Mouse (Mus musculus) liver, embryonic 11.5 days (tissue): ENCODE data around the gene Ddx5. TPM values are rescaled to one million over a fixed set of nuclear protein-coding genes. Genes with fewer than 3 reads are reported as not detected.
"Not testable (repeated sequence)": the region's sequence is repeated elsewhere in the genome, so short reads cannot be mapped to it uniquely, and the experiment has no call there.

Experiments used
- ATAC-seq: fragments of 200-750 bp; cut with Nextera tagmentation; replicated peaks from 2 replicates; pipeline ENCODE4 v1.8.0; 2017; ENCODE audit warnings: moderate number of reproducible peaks, mild to moderate bottlenecking, moderate TSS enrichment, moderate library complexity; ENCODE audit not compliant: low FRiP score
- DNase-seq: peaks from one replicate; pipeline ENCODE4 v3.0.0-alpha.2; 2017; ENCODE audit warnings: low spot score
- H3K27ac ChIP-seq: fragments of 300-500 bp; sonication (generic); 2 replicates; pipeline ENCODE4 v1.5.1; 2014; ENCODE audit warnings: mild to moderate bottlenecking, low read depth, low read length, control low read depth
- H3K27me3 ChIP-seq: fragments of 300-500 bp; sonication (generic); replicated peaks from 2 replicates; pipeline ENCODE4 v1.6.1; 2014; ENCODE audit warnings: low read length, mixed read lengths; ENCODE audit not compliant: control insufficient read depth, insufficient read depth
- H3K36me3 ChIP-seq: fragments of 300-500 bp; sonication (generic); 2 replicates; pipeline ENCODE4 v1.6.1; 2014; ENCODE audit warnings: mild to moderate bottlenecking, low read length, moderate library complexity, mixed read lengths; ENCODE audit not compliant: control insufficient read depth, insufficient read depth
- H3K4me1 ChIP-seq: fragments of 300-500 bp; sonication (generic); replicated peaks from 2 replicates; pipeline ENCODE4 v1.6.1; 2014; ENCODE audit warnings: low read length, mixed read lengths; ENCODE audit not compliant: control insufficient read depth, insufficient read depth
- H3K4me2 ChIP-seq: fragments of 300-500 bp; sonication (generic); 2 replicates; pipeline ENCODE4 v1.6.1; 2014; ENCODE audit warnings: mild to moderate bottlenecking, control low read depth, moderate library complexity
- H3K4me3 ChIP-seq: fragments of 300-500 bp; sonication (generic); 2 replicates; pipeline ENCODE4 v1.5.1; 2014; ENCODE audit warnings: low read depth, low read length, control low read depth
- H3K9ac ChIP-seq: fragments of 300-500 bp; sonication (generic); 2 replicates; pipeline ENCODE4 v1.6.1; 2014; ENCODE audit warnings: low read depth, low read length, control low read depth
- H3K9me3 ChIP-seq: fragments of 300-500 bp; sonication (generic); 2 replicates; pipeline ENCODE4 v1.6.1; 2016; ENCODE audit warnings: low read length, inconsistent platforms, mixed read lengths; ENCODE audit not compliant: control insufficient read depth
- WGBS: fragments of 180-500 bp; shearing (Covaris S2); extraction: QIAGEN DNeasy Blood & Tissue Kit; methylation state at CpG from one replicate; pipeline ENCODE4 v1.1.7; 2014; 5-methylcytosine and 5-hydroxymethylcytosine counted together
- polyA plus RNA-seq: library from polyadenylated mRNA; unstranded; fragments of >200 nt; fragmentation: Nextera tagmentation; extraction: Ambion mirVana; gene quantifications from 2 replicates; pipeline ENCODE4 v1.2.1, GENCODE M21; 2014

Gene Ddx5
- polyA plus RNA-seq, 1 experiment from 2014 or later: 288 TPM

- ATAC-seq (no peak), DNase-seq (no peak)
These were observed 23.6 kb upstream of the Ddx5 start for GRCm38 (mm10) chr11:106812410-106813136.

DNA sequence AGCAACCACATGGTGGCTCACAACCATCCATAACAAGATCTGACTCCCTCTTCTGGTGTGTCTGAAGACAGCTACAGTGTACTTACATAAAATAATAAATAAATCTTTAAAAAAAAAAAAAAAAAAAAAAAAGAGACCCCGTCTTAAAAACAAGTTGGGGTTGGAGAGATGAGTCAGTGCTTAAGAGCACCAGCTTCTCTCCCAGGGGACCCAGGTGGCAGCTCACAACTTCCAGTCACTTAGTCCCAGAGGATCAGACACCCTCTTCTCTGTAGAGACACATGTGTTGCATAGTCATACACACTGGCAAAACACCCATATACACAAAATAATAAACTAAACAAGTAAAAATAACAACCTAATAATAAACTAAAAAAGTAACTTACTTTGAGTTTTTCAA, 18.5 kb upstream of the Ddx5 start:
- 90% methylated on average over 1 of the region's 1 CpGs for WGBS
- not testable (repeated sequence) for H3K4me2 ChIP-seq, ATAC-seq, H3K9me3 ChIP-seq, H3K9ac ChIP-seq, H3K27ac ChIP-seq, H3K27me3 ChIP-seq, H3K4me1 ChIP-seq, H3K4me3 ChIP-seq, DNase-seq
- peaks cover 32% of the 10 kb centered on the region for H3K36me3 ChIP-seq

More at GRCm38 (mm10) chr11:106812410-106813136, 23.6 kb upstream of the Ddx5 start:
- Histone ChIP-seq H3K9me3 (no peaks in the 10 kb centered on the region), H3K9ac (no peak overlapping the region), H3K27ac (no peak overlapping the region; the same call in 1 of the 2 replicates), H3K4me1 (0 out of 2 replicates have a peak, but pooled peaks cover 2% of the 10 kb centered on the region), H3K27me3 (no peaks in the 10 kb centered on the region), H3K4me2 (no peak overlapping the region), H3K4me3 (no peak overlapping the region), H3K36me3 (peaks cover 59% of the 10 kb centered on the region)
- WGBS: 81% methylated on average over 7 of the region's 7 CpGs

DNA sequence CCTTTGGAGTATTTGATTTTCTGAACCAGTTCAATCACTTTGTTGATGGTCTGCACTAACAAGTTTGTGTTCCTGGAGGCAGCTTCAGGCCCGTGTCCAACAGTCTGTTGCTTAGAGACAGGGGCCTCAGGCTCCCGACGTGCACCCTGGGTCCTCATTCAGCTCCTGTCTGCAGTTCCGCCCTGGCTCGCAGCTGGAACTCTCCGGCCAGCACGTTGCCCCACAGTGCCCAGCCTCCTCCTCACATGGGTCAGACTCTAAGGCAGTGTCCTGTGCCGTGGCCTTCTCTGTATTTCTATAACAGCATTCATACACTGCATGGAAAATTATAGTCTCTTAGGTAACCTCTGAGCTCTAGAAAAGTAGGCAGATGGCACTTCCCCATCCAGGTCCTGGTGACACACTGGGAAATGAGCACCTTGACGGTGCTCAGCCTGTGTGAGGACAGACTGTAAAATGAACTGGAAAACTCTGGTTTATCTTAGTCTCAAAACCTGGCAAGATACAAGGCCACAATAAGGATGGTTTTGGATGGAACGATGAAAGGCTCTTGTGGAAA, 13.2 kb upstream of the Ddx5 start:
- Histone ChIP-seq H3K9ac (no peak overlapping the region), H3K4me1 (no peaks in the 10 kb centered on the region), H3K27me3 (no peaks in the 10 kb centered on the region), H3K27ac (no peak overlapping the region), H3K4me2 (no peak overlapping the region), H3K36me3 (peaks cover 42% of the 10 kb centered on the region), H3K4me3 (no peak overlapping the region), H3K9me3 (no peaks in the 10 kb centered on the region)
- WGBS: 91% methylated on average over 10 of the region's 10 CpGs
- DNase-seq: no peak
- no peak for ATAC-seq

- WGBS: 44% methylated on average over 9 of the region's 9 CpGs
- no peaks in the 10 kb centered on the region for H3K9me3 ChIP-seq
- peaks cover 7% of the 10 kb centered on the region; the same call in 1 of the 2 replicates for H3K4me1 ChIP-seq
- no peak overlapping the region for H3K4me3 ChIP-seq
- peaks cover 42% of the 10 kb centered on the region for H3K36me3 ChIP-seq
- no peaks in the 10 kb centered on the region for H3K27me3 ChIP-seq
- H3K9ac ChIP-seq: no peak overlapping the region
- H3K4me2 ChIP-seq: no peak overlapping the region; the same call in 1 of the 2 replicates
- DNase-seq (no peak), ATAC-seq (no peak)
- H3K27ac ChIP-seq: peak overlapping the region; percentile 43; the same call in 1 of the 2 replicates
These were observed 6.7 kb upstream of the Ddx5 start for GRCm38 (mm10) chr11:106795679-106796078.

- Histone ChIP-seq H3K9ac (no peak overlapping the region), H3K4me3 (no peak overlapping the region), H3K27ac (no peak overlapping the region), H3K36me3 (peaks cover 31% of the 10 kb centered on the region), H3K9me3 (no peaks in the 10 kb centered on the region), H3K4me2 (no peak overlapping the region), H3K4me1 (peaks cover 11% of the 10 kb centered on the region), H3K27me3 (no peaks in the 10 kb centered on the region)
- ATAC-seq: no peak
- no peak for DNase-seq
- 78% methylated on average over 4 of the region's 4 CpGs for WGBS
These were observed 4.9 kb upstream of the Ddx5 start for GRCm38 (mm10) chr11:106793846-106794245.

DNA sequence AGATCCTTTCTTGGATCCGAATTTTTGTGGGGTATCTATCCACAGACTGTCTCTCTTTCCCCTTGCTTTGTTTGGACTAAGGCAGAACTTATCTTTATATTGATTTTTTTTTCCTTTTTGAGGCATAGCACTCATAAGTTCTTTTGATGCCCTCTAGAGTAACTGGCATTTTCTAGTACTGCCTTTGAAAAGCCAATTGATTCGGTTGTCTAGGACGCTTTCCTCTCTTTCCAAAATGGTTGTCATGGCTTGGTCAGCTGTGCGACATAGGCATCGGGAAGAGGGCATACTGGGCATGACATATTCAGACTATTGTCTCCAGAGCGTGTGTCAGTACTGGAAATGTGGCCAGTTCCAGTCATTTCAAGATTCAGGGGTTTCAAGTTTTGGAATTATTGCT, 664 bp upstream of the Ddx5 start:
- H3K36me3 ChIP-seq: peaks cover 23% of the 10 kb centered on the region
- H3K4me2 ChIP-seq: peak overlapping the region; percentile 88
- peak; percentile 36 for DNase-seq
- peak overlapping the region; percentile 94 for H3K4me3 ChIP-seq
- H3K27ac ChIP-seq: peak overlapping the region; percentile 99
- H3K4me1 ChIP-seq: peaks cover 4% of the 10 kb centered on the region; the same call in 1 of the 2 replicates
- H3K27me3 ChIP-seq: no peaks in the 10 kb centered on the region
- no peak for ATAC-seq
- no peaks in the 10 kb centered on the region for H3K9me3 ChIP-seq
- peak overlapping the region; percentile 100 for H3K9ac ChIP-seq
- under 1% methylated on average over 6 of the region's 6 CpGs for WGBS

DNA sequence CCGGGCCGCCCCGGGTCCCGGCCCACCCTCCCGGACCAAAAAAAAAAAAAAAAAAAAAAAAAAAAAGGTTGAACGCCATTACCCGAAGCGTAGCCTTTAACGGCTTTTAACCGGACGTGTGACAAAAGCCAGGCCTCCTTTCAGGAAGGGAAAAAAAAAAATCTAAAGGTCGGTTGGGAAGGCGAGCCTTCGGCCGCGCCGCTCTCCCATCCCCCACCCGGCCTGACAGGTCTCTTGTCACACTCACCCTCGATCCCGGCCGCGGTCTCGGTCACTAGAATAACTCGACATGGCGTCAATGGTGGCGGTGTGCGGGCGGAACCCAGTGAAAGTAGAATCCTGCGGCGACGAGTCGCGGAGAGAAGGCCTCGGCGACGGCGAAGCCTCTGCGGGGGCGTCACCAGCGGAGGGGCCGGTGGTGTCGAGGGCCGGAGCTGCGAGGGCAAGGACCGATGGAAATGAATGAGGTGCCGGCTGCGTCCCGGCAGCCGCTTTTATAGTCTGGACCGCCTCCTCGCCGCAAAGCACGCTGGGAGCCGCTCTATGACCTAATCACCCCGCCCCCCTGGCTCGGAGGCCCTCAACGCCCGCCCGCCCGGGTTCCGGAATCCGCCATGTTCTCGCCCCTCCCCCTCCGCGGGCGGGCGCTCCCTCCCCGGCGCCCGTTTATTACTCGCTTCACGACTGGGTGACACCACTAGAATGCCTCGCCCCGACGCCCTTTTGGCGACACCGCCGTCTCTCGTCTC, 785 bp downstream of the Ddx5 start:
- peaks cover 4% of the 10 kb centered on the region; the same call in 1 of the 2 replicates for H3K4me1 ChIP-seq
- H3K4me3 ChIP-seq: peak overlapping the region; percentile 94
- peaks cover 31% of the 10 kb centered on the region for H3K36me3 ChIP-seq
- WGBS: under 1% methylated on average over 79 of the region's 79 CpGs
- peak overlapping the region; percentile 100 for H3K9ac ChIP-seq
- no peaks in the 10 kb centered on the region for H3K9me3 ChIP-seq
- H3K27me3 ChIP-seq: no peaks in the 10 kb centered on the region
- DNase-seq: peak; percentile 100
- H3K27ac ChIP-seq: peak overlapping the region; percentile 99
- H3K4me2 ChIP-seq: peak overlapping the region; percentile 88
- ATAC-seq: peak; percentile 77

- peak; percentile 35 for ATAC-seq
- peak overlapping the region; percentile 100 for H3K9ac ChIP-seq
- peak; percentile 83 for DNase-seq
- WGBS: under 1% methylated on average over 65 of the region's 65 CpGs
- H3K4me3 ChIP-seq: peak overlapping the region; percentile 94
- no peaks in the 10 kb centered on the region for H3K27me3 ChIP-seq
- H3K4me2 ChIP-seq: peak overlapping the region; percentile 94
- no peaks in the 10 kb centered on the region for H3K9me3 ChIP-seq
- H3K27ac ChIP-seq: peak overlapping the region; percentile 99
- H3K4me1 ChIP-seq: peaks cover 4% of the 10 kb centered on the region; the same call in 1 of the 2 replicates
- H3K36me3 ChIP-seq: peaks cover 36% of the 10 kb centered on the region
These were observed 1.6 kb downstream of the Ddx5 start for GRCm38 (mm10) chr11:106787131-106788025.
